In the genomic region with DNA sequence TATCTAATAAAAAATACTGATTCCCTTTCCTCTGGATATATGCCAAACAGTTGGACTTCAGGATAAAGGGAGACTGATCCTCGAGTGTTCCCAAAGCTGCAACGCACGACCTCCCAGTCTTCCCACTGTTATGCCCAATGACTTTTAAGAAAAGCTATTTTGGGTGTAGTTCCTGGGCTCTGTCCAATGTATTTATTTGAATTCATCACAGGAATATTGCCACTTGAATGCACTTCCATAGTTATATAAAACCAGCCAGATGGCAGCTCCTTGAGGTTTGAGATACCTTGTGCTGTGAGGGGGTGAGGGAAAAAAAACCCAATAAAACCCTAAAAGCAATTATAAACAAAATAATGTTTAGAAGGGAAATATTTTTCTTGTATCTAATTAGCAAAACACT, we compare ENCODE assay signal across 22 mouse cellular contexts. TPM values are rescaled to one million over a fixed set of nuclear protein-coding genes. Genes with fewer than 3 reads are reported as not detected.
"Had no signal": no experiment of that assay in that cellular context is flagged by ENCODE, and none has a peak within 500 bp of the region (broad histone marks: within the 10 kb centered on the region; RNA-seq: fewer than 3 reads in every experiment).

No protein-coding gene starts in this region.

- H3K9me3 ChIP-seq: limb, embryonic 10.5 days; liver, embryonic 15.5 days; midbrain, embryonic 10.5 days; neural tube, embryonic 15.5 days had no signal

- DNase-seq: kidney, postnatal 14 days; layer of hippocampus, adult 9-11 months; layer of hippocampus, postnatal 36 days; lung, adult 2 months; lung, postnatal 4 days; midbrain, embryonic 14.5 days; right cerebral cortex, adult 18-20 months; thymus, adult 18-20 months; thymus, postnatal 14 days had no signal

- H3K36me3 ChIP-seq: limb, embryonic 10.5 days; liver, embryonic 15.5 days; midbrain, embryonic 10.5 days; neural tube, embryonic 15.5 days had no signal

- H3K27me3 ChIP-seq: liver, embryonic 15.5 days; neural tube, embryonic 15.5 days had no signal

- H3K27ac ChIP-seq: limb, embryonic 10.5 days; liver, embryonic 15.5 days; midbrain, embryonic 10.5 days; neural tube, embryonic 15.5 days; stomach, postnatal 0 days had no signal

- H3K4me3 ChIP-seq: limb, embryonic 10.5 days; liver, embryonic 15.5 days; midbrain, embryonic 10.5 days; myocyte; neural tube, embryonic 15.5 days had no signal

- ATAC-seq: lung, postnatal 0 days had no signal

- H3K9ac ChIP-seq: liver, embryonic 15.5 days; neural tube, embryonic 15.5 days had no signal

- H3K4me2 ChIP-seq: liver, embryonic 11.5 days; liver, embryonic 15.5 days; neural tube, embryonic 15.5 days had no signal

- H3K4me1 ChIP-seq: limb, embryonic 10.5 days; liver, embryonic 15.5 days; midbrain, embryonic 10.5 days; neural tube, embryonic 15.5 days had no signal

RNA-seq across cellular contexts. Expression of gene Gm5136, which starts 24.9 kb away (rescaled TPM):
- total RNA-seq: megakaryocyte, adult 5-6 weeks had no signal
- polyA plus RNA-seq: kidney, embryonic 14.5 days; large intestine, adult 2 months; limb, embryonic 10.5 days; limb, embryonic 14.5 days; liver, embryonic 11.5 days; liver, embryonic 15.5 days; lung, adult 2 months; lung, postnatal 0 days; midbrain, embryonic 10.5 days; myocyte; neural tube, embryonic 11.5 days; stomach, postnatal 0 days had no signal
